Mouse (Mus musculus) myocyte (in vitro differentiated cells): ENCODE data around the gene Cdk19.

Source experiments
- MAX ChIP-seq: IDR thresholded peaks from one replicate; pipeline ENCODE4 v1.6.1; 2011; ENCODE audit warnings: low read depth, mild to moderate bottlenecking, control low read depth
- MYOD1 ChIP-seq, 3 experiments: IDR thresholded peaks; one replicate each; pipeline ENCODE4 v1.6.1; 2011; ENCODE audit warnings: control low read depth in 2 of 3, low read depth in 2 of 3, mild to moderate bottlenecking in 2 of 3, moderate library complexity in 1 of 3; ENCODE audit not compliant: insufficient read length in 2 of 3, control insufficient read depth in 1 of 3
- MYOG ChIP-seq, 3 experiments: IDR thresholded peaks; one replicate each; pipeline ENCODE4 v1.6.1; 2011; ENCODE audit warnings: control low read depth in 2 of 3, low read depth in 2 of 3, mild to moderate bottlenecking in 2 of 3; ENCODE audit not compliant: insufficient read length in 2 of 3, control insufficient read depth in 1 of 3, insufficient read depth in 1 of 3
- POLR2A ChIP-seq: IDR thresholded peaks from one replicate; pipeline ENCODE4 v1.6.1; 2011; ENCODE audit warnings: low read depth, mild to moderate bottlenecking, control low read depth, moderate library complexity; ENCODE audit not compliant: insufficient read length
- TCF12 ChIP-seq: IDR thresholded peaks from one replicate; pipeline ENCODE4 v1.6.1; 2011; ENCODE audit warnings: mild to moderate bottlenecking, control low read depth; ENCODE audit not compliant: poor library complexity, insufficient read depth, severe bottlenecking

GRCm38 (mm10) chr10:40482285-40482684, 142.9 kb downstream of the Cdk19 start:
- TF ChIP-seq POLR2A (no peak), MYOD1 (IDR thresholded peaks at IDR 0.05; ENCODE audit: control insufficient read depth in 1 of 3, insufficient read length in 2 of 3, low read depth in 2 of 3) (no peak), MYOG (IDR thresholded peaks at IDR 0.05; ENCODE audit: control insufficient read depth in 1 of 3, insufficient read depth in 1 of 3, insufficient read length in 2 of 3, low read depth in 2 of 3) (no peak), MAX (no peak), TCF12 (no peak)
